Mouse (Mus musculus) ES-E14 (cell line): ENCODE measurements at regions not wholly inside any gene's neighbourhood (a gene's known extent, or its start where the extent isn't known, plus 50 kb on each side); places are given as distances from the start of the nearest gene placed in this dataset.

Source experiments
- HCFC1 ChIP-seq: IDR thresholded peaks from 2 replicates; pipeline ENCODE4 v1.6.1; 2012; ENCODE audit warnings: low read length, inconsistent platforms, borderline replicate concordance; ENCODE audit not compliant: insufficient read depth
- MAFK ChIP-seq: IDR thresholded peaks from 2 replicates; pipeline ENCODE4 v1.6.1; 2014; ENCODE audit warnings: mild to moderate bottlenecking, low read depth, low read length, inconsistent platforms; ENCODE audit not compliant: insufficient read depth
- ZNF384 ChIP-seq: IDR thresholded peaks from 2 replicates; pipeline ENCODE4 v1.6.1; 2012; ENCODE audit warnings: low read depth, low read length, inconsistent platforms

DNA sequence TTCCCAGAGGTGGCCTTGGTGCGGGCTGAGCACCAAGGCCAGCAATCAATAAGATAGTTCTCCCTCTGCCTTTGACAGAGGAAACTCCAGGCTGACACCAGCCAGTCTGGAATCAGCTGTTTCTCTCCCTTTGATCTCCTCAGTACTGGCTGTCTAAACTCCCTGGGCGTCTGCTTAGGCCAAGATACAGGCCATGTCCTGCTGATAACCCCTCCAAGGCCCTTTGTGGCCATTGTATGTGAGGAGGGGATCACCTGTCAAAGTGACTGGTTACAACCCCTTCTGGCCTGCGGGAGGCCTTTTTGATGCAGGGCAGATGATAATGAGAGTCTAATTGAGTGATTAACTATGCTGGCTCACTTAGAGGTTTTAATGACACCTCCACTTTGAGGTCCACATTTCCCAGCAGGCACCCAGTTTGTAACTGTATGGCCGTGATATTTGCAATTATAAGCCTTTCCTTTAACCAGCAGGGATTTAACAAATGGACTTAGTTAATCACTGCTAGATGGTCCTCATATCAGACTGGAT is 777.8 kb downstream of the Kcnj2 start:
- TF ChIP-seq MAFK (no peak), HCFC1 (no peak), ZNF384 (no peak)
